Mouse (Mus musculus) stomach, postnatal 0 days (tissue): ENCODE measurements around the gene Pgpep1l.

Experiments
- CTCF ChIP-seq: IDR thresholded peaks from 2 replicates; pipeline ENCODE4 v1.5.1; 2016; ENCODE audit warnings: antibody characterized with exemption, low read depth, mild to moderate bottlenecking, moderate library complexity
- EP300 ChIP-seq: optimal IDR thresholded peaks from 2 replicates; pipeline ENCODE3; 2016; ENCODE audit warnings: antibody characterized with exemption

GRCm38 (mm10) chr7:68250411-68250810, 13.6 kb downstream of the Pgpep1l start:
- no peak for TF ChIP-seq EP300
- no peak for TF ChIP-seq CTCF
